Mouse (Mus musculus) A20 (cell line): Measurements from ENCODE around the gene Degs2.

ENCODE experiments used
- DNase-seq: peaks from one replicate; pipeline ENCODE4 v3.0.0-alpha.2; 2011; ENCODE audit warnings: low read depth, low spot score

The Degs2 gene

DNA sequence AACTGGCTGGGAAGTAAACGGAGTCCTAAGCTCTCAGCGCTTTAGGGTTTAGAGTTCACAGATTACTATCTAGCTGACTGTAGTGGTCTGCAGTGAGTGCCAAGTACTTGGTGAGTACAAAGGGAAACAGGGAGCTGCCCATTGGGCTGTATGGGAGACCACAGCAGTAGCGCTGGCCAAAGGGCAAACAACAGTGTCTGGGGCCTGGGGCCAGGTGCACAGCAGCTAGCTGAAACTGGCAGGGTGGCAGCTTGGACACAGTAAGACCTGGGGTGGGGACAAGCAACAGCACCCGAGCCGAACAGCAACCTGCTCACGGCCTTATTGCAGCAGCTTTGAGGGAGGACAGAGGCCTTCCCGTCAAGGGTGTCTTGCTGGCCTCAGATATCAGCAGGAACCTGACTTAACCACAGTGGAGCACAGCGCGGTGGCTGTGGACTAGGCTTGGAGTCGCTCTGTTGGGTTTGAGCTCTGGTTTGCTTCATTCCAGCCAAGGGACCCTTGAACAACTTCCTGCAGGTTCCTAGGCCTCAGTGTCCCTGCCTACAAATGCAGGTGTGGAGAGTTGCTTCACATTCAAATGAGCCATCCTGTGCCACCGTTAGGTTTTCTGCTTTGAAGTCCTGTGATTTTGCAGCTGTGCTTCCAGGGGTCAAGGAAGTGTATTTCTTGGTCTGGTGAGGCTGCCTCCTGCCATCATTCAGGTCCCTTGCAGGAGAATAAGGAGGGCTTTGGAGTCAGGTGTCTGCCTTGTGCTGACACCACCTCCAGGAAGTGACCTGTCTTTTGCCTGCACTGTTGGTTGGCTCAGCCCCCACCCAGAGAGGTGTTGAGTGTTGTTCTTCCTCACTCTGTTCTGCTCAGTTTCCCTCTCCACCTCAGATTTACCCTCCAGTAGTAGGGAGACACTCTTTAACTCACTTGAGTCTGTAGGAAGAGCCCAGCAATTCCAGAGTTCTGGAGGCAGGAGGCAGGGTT lies 48.5 kb downstream of the Degs2 start:
- DNase-seq = no peak

DNA sequence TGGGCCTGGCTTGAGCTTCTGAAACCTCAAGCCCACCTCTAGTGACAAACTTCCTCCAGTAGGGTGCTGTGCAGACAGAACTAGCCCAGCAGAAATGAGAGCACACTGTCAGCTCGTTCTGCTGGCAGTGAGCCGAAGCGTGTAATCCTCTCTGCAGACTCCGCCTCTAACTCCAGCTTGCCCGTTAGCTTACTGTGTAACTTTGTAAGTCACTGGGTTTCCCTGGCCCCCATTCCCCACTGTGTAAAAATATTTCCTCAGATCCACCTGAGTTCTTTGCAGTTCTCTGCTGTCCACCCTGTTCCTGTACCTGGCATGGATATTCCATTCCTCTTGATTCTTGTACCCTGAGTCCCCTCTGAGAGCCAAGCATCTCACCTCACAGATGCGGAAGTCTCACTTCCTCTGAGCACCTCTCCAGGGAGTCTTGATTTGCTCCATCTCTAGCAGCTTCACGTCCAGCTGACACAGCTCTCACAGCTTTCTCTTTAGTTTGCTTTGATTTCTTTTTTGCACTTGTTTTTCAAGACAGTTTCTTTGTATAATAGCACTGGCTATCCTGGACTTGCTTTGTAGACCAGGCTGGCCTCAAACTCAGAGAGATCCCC lies 51.0 kb downstream of the Degs2 start:
- peak; percentile 93 for DNase-seq

DNA sequence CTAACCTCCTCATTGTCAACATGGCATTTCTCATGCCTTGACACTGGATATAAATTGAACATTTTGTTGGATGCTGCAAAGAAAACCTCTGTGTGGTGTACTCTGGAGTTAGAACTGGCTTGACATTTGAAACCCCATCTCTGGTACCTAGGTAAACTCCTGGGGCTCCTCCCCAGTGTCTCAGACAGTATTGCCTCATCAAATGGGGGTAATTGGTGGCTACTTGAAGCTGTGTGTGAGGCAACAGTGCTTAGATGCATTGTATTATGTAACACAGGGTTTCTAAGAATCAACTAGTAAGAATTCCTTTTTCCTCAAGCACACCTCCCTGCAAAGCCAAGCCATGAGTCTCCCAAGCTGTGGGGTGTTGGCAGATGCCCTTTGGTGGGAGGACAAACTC lies 54.3 kb downstream of the Degs2 start:
- no peak for DNase-seq

DNA sequence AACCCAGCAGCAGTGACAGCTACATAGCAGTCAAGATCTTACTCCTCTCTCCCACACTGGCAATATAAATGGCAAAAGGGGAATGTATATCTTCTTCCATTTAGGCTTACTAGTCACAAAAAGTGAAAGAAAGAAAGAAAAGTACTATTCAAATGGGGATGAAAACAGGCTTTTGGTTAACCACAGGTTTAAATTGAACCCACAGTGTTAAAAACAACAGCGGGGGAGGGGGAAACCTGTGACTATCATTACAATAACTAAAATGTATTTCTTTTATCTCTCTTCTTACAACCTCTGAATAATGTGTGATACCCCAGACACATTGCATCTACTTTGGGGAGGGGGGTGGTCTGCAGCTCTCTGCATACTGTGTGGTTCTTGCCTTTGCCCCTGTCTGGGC lies 55.9 kb downstream of the Degs2 start:
- DNase-seq = no peak

DNA sequence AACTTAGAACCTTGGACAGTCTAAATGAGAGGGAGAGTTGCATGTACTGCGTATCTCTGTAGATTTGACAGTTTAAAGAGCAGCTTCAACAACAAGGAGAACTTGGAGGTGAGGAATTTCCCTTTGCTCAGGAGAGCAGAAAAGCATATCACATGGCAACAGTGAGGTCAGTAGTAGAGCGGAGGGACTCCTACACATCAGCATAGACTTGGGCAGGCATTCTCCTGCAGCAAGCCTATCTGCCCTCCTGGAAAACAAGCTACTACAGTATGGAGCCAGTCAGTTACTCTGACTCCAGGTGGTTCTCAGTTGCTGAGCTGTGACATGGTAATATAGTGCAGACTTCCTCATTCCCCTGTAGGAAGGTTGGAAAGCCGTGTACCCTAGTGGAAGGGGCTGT lies 60.1 kb downstream of the Degs2 start:
- DNase-seq = no peak

DNA sequence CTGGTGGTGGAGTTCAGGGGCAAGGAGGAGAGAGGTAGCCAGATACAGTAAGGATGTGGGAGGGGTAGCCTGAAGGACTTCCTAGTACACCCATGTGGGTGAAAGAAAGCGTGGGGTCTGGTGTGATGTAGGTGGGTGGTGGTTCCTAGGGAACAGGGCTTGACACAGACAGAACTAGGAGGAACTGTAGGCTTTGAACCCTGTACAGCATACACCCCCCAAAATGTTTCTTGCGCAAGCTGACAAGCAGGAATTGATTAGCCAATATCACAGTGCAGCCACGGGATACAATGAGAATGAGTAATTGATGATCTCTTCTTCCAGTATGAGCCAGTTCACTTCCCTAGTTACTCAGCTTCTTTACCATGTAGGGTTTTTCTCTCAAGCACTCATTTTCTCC lies 63.0 kb downstream of the Degs2 start:
- no peak for DNase-seq

DNA sequence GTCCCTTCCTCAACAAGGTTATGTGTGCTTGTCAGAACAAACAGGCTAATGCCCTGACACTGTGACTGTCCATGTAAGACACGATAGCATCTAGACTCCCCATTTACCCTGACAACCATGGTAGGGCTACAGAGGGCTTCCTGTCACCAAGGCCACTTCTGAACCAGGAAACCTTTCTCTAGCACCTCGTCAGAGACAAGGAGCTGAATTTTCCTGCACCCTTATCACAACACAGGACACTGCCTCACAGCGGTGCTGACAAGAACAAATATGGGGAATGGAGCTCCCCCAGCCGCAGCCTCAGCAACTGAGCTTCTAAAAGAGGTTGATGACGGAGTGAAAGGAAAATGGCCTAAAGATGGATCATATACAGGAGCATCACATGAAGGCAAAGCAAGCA lies 64.7 kb downstream of the Degs2 start:
- no peak for DNase-seq

DNA sequence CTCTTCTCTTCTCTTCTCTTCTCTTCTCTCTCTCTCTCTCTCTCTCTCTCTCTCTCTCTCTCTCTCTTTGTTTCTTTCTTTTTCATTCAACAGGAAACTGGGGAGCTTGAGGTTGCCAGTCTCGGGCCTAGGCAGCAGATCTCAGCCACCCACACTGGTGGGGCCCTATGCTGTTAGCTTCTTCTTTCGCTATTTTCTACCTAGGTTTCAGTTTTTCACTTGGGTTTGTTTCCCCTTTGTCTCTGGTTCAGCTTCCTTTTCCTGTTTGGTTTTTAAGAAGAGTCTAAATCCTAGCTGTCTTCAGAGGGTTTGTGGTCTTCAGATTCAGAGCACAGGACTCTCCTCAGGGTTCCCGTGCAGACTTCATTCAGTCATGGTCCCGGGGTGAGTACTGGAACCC lies 66.6 kb downstream of the Degs2 start:
- DNase-seq = no peak

DNA sequence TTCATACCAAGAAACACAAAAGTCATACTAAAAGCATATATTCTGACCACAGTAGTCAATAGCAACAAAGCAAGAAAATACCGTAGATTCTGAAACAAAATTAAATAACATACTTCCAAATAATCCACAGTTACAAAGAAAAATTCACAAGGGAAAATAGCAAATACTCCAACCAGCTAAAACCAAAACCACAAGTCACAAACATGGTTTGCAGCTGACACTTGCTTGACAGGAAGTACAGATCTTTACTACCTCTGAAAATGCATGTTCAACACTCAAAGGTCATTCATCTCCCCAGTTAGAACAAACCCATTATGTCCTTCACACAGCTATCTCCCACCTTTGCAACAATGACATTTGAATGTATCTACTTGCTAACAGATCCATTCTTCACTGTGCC lies 68.1 kb downstream of the Degs2 start:
- DNase-seq = no peak

DNA sequence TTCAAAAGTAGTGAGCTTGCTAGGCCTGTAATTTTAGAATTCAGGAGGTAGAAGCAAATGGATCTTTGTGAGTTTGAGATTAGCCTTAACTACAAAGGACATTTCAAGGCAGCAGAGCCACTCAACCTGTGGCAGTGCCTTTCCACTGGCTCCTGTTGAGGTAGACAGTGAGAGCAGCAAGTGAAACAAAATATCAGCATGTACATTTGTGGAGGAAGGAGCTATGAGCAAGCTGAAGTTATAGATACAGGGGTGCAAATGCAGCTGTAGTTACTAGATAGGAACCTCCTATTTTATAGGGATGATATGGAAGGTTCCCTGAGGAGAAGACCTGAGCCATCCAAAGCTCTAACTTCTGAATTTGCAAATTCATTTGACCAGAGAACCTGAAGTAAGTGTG lies 69.6 kb downstream of the Degs2 start:
- DNase-seq = no peak

DNA sequence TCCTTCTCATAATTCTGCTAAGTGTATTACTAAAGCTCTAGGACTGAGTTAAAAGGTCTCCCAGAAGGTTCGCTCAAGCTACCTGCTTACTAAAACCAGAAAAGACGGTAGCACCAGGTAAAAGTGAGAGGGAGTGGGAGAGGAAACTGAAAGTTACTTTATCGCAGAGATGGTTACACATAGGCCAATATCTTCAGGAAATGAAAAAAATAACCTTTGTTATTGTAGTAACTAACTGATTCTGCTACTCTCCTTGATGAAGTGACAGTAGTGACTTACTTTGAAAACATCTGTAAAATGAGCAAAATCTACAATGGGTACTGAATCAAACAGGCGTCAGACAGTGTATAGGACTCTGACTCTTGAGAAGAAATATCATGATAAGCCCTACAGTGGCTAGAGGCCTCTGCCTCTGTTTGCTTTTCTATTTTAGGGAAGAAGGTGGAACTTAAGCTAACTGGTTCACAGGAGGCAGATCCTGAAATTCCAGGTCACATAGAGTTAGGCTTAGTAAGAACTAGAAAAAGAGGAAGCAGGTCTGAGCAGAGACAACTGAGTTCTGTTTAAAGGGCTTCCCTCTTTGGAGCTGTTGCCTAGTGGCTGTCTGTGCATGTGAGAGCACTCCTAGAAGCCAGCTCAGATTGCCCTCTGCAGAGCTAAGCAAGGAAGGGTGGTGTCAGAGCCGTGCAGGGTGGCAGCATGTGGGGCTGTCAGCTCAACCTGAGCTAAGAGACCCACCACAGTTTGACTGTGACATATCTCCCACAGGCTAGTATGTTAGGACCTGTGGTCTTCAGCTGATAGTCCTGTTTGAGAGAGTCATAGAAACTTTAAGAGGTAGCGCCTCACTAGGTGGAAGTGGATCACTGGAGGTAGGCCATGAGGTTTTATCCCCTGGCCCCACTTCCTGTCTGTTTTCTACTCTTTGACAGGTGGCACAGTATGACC lies 71.1 kb downstream of the Degs2 start:
- DNase-seq = peak; percentile 79

DNA sequence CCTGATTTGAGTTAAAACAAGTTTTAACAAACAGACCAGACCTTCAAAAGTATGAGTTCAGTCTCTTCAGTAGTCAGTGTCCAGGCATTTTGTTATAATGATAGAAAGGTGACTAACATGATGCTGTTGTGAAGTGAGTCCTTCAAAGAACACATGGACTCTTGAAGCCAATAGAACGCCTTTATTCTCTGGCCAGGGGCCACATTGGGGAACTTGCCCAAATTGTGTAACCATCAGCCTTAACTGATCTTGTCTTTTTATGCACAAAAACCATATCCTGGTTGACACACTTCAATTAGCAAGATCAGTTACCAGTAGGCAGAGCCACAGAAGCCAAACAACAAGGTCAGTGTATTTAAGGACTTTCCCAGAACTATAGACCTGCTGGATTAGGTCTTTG lies 72.6 kb downstream of the Degs2 start:
- DNase-seq = no peak
